Mouse (Mus musculus): ENCODE data around the gene Rbbp4. TPM values are rescaled to one million over a fixed set of nuclear protein-coding genes. Genes with fewer than 3 reads are reported as not detected.

Rbbp4 gene
- polyA plus RNA-seq (2015; fragmentation: Nextera tagmentation; extraction: Ambion mirVana), result 279 and 297 TPM in 2 replicates

GRCm38 (mm10) chr4:129335216-129336074 is at the start of gene Rbbp4, which contains the start of gene Zbtb8os:
Gene Rbbp4 (minus strand): TSS chr4:129335370.
Gene Zbtb8os (plus strand): TSS chr4:129335695.
- Histone ChIP-seq H3K4me2 (peak within 1 kb of the TSS; percentile 89), H3K4me3 (peak within 1 kb of the TSS; percentile 71), H3K27ac (replicated peaks) (peak within 1 kb of the TSS; percentile 100), H3K9me3 (no peaks in the 10 kb centered on the region), H3K9ac (peak within 1 kb of the TSS; percentile 98), H3K4me1 (peaks cover 34% of the 10 kb centered on the region), H3K36me3 (peaks cover 32% of the 10 kb centered on the region), H3K27me3 (replicated peaks) (no peaks in the 10 kb centered on the region)
- peak; percentile 94 for ATAC-seq (ENCODE audit: extremely low read depth, insufficient number of reproducible peaks, low FRiP score, low TSS enrichment)
- WGBS, result under 1% methylated on average over 70 of the region's 73 CpGs

- no peak overlapping the region for H3K9ac ChIP-seq
- H3K27me3 ChIP-seq (replicated peaks), result peaks cover 5% of the 10 kb centered on the region; the same call in 1 of the 2 replicates
- H3K4me1 ChIP-seq, result peaks cover 5% of the 10 kb centered on the region; the same call in 1 of the 2 replicates
- no peak for ATAC-seq (ENCODE audit: extremely low read depth, insufficient number of reproducible peaks, low FRiP score, low TSS enrichment)
- H3K4me3 ChIP-seq, result no peak overlapping the region
- H3K27ac ChIP-seq (replicated peaks), result peak overlapping the region; percentile 53; the same call in 1 of the 2 replicates
- H3K9me3 ChIP-seq, result no peaks in the 10 kb centered on the region
- H3K36me3 ChIP-seq, result no peaks in the 10 kb centered on the region
- 16% methylated on average over 6 of the region's 6 CpGs for WGBS
- no peak overlapping the region for H3K4me2 ChIP-seq
Measured at GRCm38 (mm10) chr4:129384440-129384839, 49.3 kb upstream of the Rbbp4 start.

- Histone ChIP-seq H3K9me3 (no peaks in the 10 kb centered on the region), H3K9ac (no peak overlapping the region), H3K4me2 (no peak overlapping the region), H3K27ac (replicated peaks) (no peak overlapping the region), H3K4me3 (no peak overlapping the region), H3K36me3 (no peaks in the 10 kb centered on the region), H3K4me1 (peaks cover 5% of the 10 kb centered on the region; the same call in 1 of the 2 replicates), H3K27me3 (replicated peaks) (peaks cover 5% of the 10 kb centered on the region; the same call in 1 of the 2 replicates)
- WGBS, result 88% methylated on average over 3 of the region's 3 CpGs
- ATAC-seq (ENCODE audit: extremely low read depth, insufficient number of reproducible peaks, low FRiP score, low TSS enrichment), result no peak
Measured at GRCm38 (mm10) chr4:129383586-129383985, 48.4 kb upstream of the Rbbp4 start.

- no peak overlapping the region for H3K4me3 ChIP-seq
- WGBS, result 83% methylated on average over 2 of the region's 2 CpGs
- peaks cover 5% of the 10 kb centered on the region; the same call in 1 of the 2 replicates for H3K27me3 ChIP-seq (replicated peaks)
- H3K4me1 ChIP-seq, result peaks cover 8% of the 10 kb centered on the region
- no peaks in the 10 kb centered on the region for H3K9me3 ChIP-seq
- no peak overlapping the region for H3K27ac ChIP-seq (replicated peaks)
- no peak overlapping the region for H3K4me2 ChIP-seq
- no peak overlapping the region for H3K9ac ChIP-seq
- no peaks in the 10 kb centered on the region for H3K36me3 ChIP-seq
- no peak for ATAC-seq (ENCODE audit: extremely low read depth, insufficient number of reproducible peaks, low FRiP score, low TSS enrichment)
Measured at GRCm38 (mm10) chr4:129382488-129382887, 47.3 kb upstream of the Rbbp4 start.

GRCm38 (mm10) chr4:129382029-129382428 is 46.9 kb upstream of the Rbbp4 start:
- Histone ChIP-seq H3K9me3 (no peaks in the 10 kb centered on the region), H3K27me3 (replicated peaks) (peaks cover 5% of the 10 kb centered on the region; the same call in 1 of the 2 replicates), H3K4me1 (peaks cover 8% of the 10 kb centered on the region), H3K9ac (no peak overlapping the region), H3K36me3 (no peaks in the 10 kb centered on the region), H3K27ac (replicated peaks) (no peak overlapping the region), H3K4me2 (no peak overlapping the region), H3K4me3 (no peak overlapping the region)
- 82% methylated on average over 9 of the region's 9 CpGs for WGBS
- no peak for ATAC-seq (ENCODE audit: extremely low read depth, insufficient number of reproducible peaks, low FRiP score, low TSS enrichment)

GRCm38 (mm10) chr4:129381148-129381547 is 46.0 kb upstream of the Rbbp4 start:
- H3K9ac ChIP-seq, result no peak overlapping the region
- no peak overlapping the region for H3K4me3 ChIP-seq
- H3K27ac ChIP-seq (replicated peaks), result no peak overlapping the region
- no peaks in the 10 kb centered on the region for H3K36me3 ChIP-seq
- peaks cover 8% of the 10 kb centered on the region for H3K4me1 ChIP-seq
- no peak for ATAC-seq (ENCODE audit: extremely low read depth, insufficient number of reproducible peaks, low FRiP score, low TSS enrichment)
- H3K27me3 ChIP-seq (replicated peaks), result peaks cover 5% of the 10 kb centered on the region; the same call in 1 of the 2 replicates
- no peaks in the 10 kb centered on the region for H3K9me3 ChIP-seq
- 68% methylated on average over 8 of the region's 8 CpGs for WGBS
- no peak overlapping the region for H3K4me2 ChIP-seq

- peaks cover 8% of the 10 kb centered on the region for H3K4me1 ChIP-seq
- no peak for ATAC-seq (ENCODE audit: extremely low read depth, insufficient number of reproducible peaks, low FRiP score, low TSS enrichment)
- H3K4me2 ChIP-seq, result no peak overlapping the region
- no peak overlapping the region for H3K4me3 ChIP-seq
- WGBS, result 54% methylated on average over 3 of the region's 3 CpGs
- H3K36me3 ChIP-seq, result no peaks in the 10 kb centered on the region
- H3K27ac ChIP-seq (replicated peaks), result no peak overlapping the region
- H3K27me3 ChIP-seq (replicated peaks), result peaks cover 5% of the 10 kb centered on the region; the same call in 1 of the 2 replicates
- H3K9ac ChIP-seq, result no peak overlapping the region
- no peaks in the 10 kb centered on the region for H3K9me3 ChIP-seq
Measured at GRCm38 (mm10) chr4:129379805-129380204, 44.6 kb upstream of the Rbbp4 start.

GRCm38 (mm10) chr4:129377601-129378390 is 42.6 kb upstream of the Rbbp4 start, which contains the start of gene Zbtb8a:
Gene Zbtb8a (minus strand): TSS chr4:129378116.
- H3K4me1 ChIP-seq, result peaks cover 3% of the 10 kb centered on the region; the same call in 1 of the 2 replicates
- peak within 1 kb of the TSS; percentile 81 for H3K4me2 ChIP-seq
- H3K9me3 ChIP-seq, result no peaks in the 10 kb centered on the region
- H3K4me3 ChIP-seq, result peak within 1 kb of the TSS; percentile 86
- ATAC-seq (ENCODE audit: extremely low read depth, insufficient number of reproducible peaks, low FRiP score, low TSS enrichment), result 0 out of 2 replicates have a peak, but pooled peaks have one; percentile 42
- H3K27me3 ChIP-seq (replicated peaks), result peaks cover 5% of the 10 kb centered on the region; the same call in 1 of the 2 replicates
- H3K36me3 ChIP-seq, result no peaks in the 10 kb centered on the region
- 2% methylated on average over 41 of the region's 65 CpGs for WGBS
- peak within 1 kb of the TSS; percentile 87 for H3K27ac ChIP-seq (replicated peaks)
- H3K9ac ChIP-seq, result peak within 1 kb of the TSS; percentile 96

- 0% methylated on average over 44 of the region's 68 CpGs for WGBS
- Histone ChIP-seq H3K27me3 (replicated peaks) (peaks cover 5% of the 10 kb centered on the region; the same call in 1 of the 2 replicates), H3K4me1 (peaks cover 3% of the 10 kb centered on the region; the same call in 1 of the 2 replicates), H3K36me3 (no peaks in the 10 kb centered on the region), H3K4me3 (peak overlapping the region; percentile 86), H3K9me3 (no peaks in the 10 kb centered on the region), H3K27ac (replicated peaks) (peak overlapping the region; percentile 87), H3K4me2 (peak overlapping the region; percentile 81), H3K9ac (peak overlapping the region; percentile 96)
- no peak; the same call in 1 of the 2 replicates for ATAC-seq (ENCODE audit: extremely low read depth, insufficient number of reproducible peaks, low FRiP score, low TSS enrichment)
Measured at GRCm38 (mm10) chr4:129376961-129377545, 41.9 kb upstream of the Rbbp4 start.

- H3K4me1 ChIP-seq, result peaks cover 3% of the 10 kb centered on the region; the same call in 1 of the 2 replicates
- no peaks in the 10 kb centered on the region for H3K9me3 ChIP-seq
- no peak for ATAC-seq (ENCODE audit: extremely low read depth, insufficient number of reproducible peaks, low FRiP score, low TSS enrichment)
- H3K4me3 ChIP-seq, result no peak overlapping the region
- H3K9ac ChIP-seq, result no peak overlapping the region
- no peak overlapping the region for H3K27ac ChIP-seq (replicated peaks)
- no peak overlapping the region for H3K4me2 ChIP-seq
- no peaks in the 10 kb centered on the region for H3K36me3 ChIP-seq
- WGBS, result 75% methylated on average over 5 of the region's 5 CpGs
- peaks cover 5% of the 10 kb centered on the region; the same call in 1 of the 2 replicates for H3K27me3 ChIP-seq (replicated peaks)
Measured at GRCm38 (mm10) chr4:129375821-129376220, 40.7 kb upstream of the Rbbp4 start.

Measured in heart, embryonic 13.5 days (tissue).